Mouse (Mus musculus): ENCODE results near the gene Cckar. TPM values are rescaled to one million over a fixed set of nuclear protein-coding genes. Genes with fewer than 3 reads are reported as not detected.
"Not testable (repeated sequence)": the region's sequence is repeated elsewhere in the genome, so short reads cannot be mapped to it uniquely, and the experiment has no call there.

The Cckar gene
- total RNA-seq, 2 experiments from 2014 or later, result 0.11 TPM; not detected in 1

GRCm38 (mm10) chr5:53673493-53674150, 33.9 kb downstream of the Cckar start:
- not testable (repeated sequence) for DNase-seq (ENCODE audit: low spot score in 2 of 2)

- DNase-seq (ENCODE audit: low spot score in 2 of 2), result peak; percentile 78 to 81
Observed at GRCm38 (mm10) chr5:53672352-53672751, 35.2 kb downstream of the Cckar start.

GRCm38 (mm10) chr5:53671507-53671906, 36.0 kb downstream of the Cckar start:
- no peak for DNase-seq (ENCODE audit: low spot score in 2 of 2)

GRCm38 (mm10) chr5:53670321-53670938, 37.1 kb downstream of the Cckar start:
- DNase-seq (ENCODE audit: low spot score in 2 of 2), result no peak

- DNase-seq (ENCODE audit: low spot score in 2 of 2), result no peak
Observed at GRCm38 (mm10) chr5:53668021-53668420, 39.5 kb downstream of the Cckar start.

- no peak for DNase-seq (ENCODE audit: low spot score in 2 of 2)
Observed at GRCm38 (mm10) chr5:53663665-53664064, 43.8 kb downstream of the Cckar start.

- no peak for DNase-seq (ENCODE audit: low spot score in 2 of 2)
Observed at GRCm38 (mm10) chr5:53662413-53662812, 45.1 kb downstream of the Cckar start.

- DNase-seq (ENCODE audit: low spot score in 2 of 2), result no peak
Observed at GRCm38 (mm10) chr5:53661508-53661907, 46.0 kb downstream of the Cckar start.

- DNase-seq (ENCODE audit: low spot score in 2 of 2), result peak; percentile 27 to 43
Observed at GRCm38 (mm10) chr5:53657925-53658324, 49.6 kb downstream of the Cckar start.

GRCm38 (mm10) chr5:53656596-53656995, 50.9 kb downstream of the Cckar start:
- DNase-seq (ENCODE audit: low spot score in 2 of 2), result no peak

Other genes starting within 250 kb of the Cckar start
- gene Rbpj, start 241.6 kb downstream of the Cckar start, total RNA-seq (2021), result 10 to 100 TPM; 20.3 to 25.8 TPM
- 10 to 100 TPM; 48.2 to 60.8 TPM for gene Tbc1d19, start 101.9 kb upstream of the Cckar start, total RNA-seq (2021)